Mouse (Mus musculus): ENCODE measurements at regions not wholly inside any gene's neighbourhood (a gene's known extent, or its start where the extent isn't known, plus 50 kb on each side); places are given as distances from the start of the nearest gene placed in this dataset.
"Not testable (repeated sequence)": the region's sequence is repeated elsewhere in the genome, so short reads cannot be mapped to it uniquely, and the experiment has no call there.

- H3K27ac ChIP-seq = no peak overlapping the region
- H3K36me3 ChIP-seq = no peaks in the 10 kb centered on the region
- DNase-seq = no peak
Measured at GRCm38 (mm10) chr6:89169520-89169919, 192.9 kb downstream of the Plxna1 start.

GRCm38 (mm10) chr6:89184920-89185319, 177.5 kb downstream of the Plxna1 start:
- H3K9ac ChIP-seq; H3K36me3 ChIP-seq; H3K4me2 ChIP-seq; H3K9me3 ChIP-seq (replicated peaks); H3K27me3 ChIP-seq; DNase-seq; H3K4me1 ChIP-seq (replicated peaks); H3K4me3 ChIP-seq (replicated peaks); ATAC-seq (ENCODE audit: low read depth); H3K27ac ChIP-seq: not testable (repeated sequence)
- 47% methylated on average over 2 of the region's 7 CpGs for WGBS (ENCODE audit: insufficient replicate concordance)

More at GRCm38 (mm10) chr6:89169520-89169919, 192.9 kb downstream of the Plxna1 start:
- Histone ChIP-seq H3K27me3 (no peaks in the 10 kb centered on the region), H3K4me1 (replicated peaks) (no peaks in the 10 kb centered on the region), H3K4me3 (replicated peaks) (no peak overlapping the region), H3K4me2 (no peak overlapping the region), H3K9ac (no peak overlapping the region), H3K9me3 (replicated peaks) (no peaks in the 10 kb centered on the region)
- no peak for ATAC-seq (ENCODE audit: low read depth)
- WGBS (ENCODE audit: insufficient replicate concordance) = 50% methylated on average over 2 of the region's 2 CpGs

DNA sequence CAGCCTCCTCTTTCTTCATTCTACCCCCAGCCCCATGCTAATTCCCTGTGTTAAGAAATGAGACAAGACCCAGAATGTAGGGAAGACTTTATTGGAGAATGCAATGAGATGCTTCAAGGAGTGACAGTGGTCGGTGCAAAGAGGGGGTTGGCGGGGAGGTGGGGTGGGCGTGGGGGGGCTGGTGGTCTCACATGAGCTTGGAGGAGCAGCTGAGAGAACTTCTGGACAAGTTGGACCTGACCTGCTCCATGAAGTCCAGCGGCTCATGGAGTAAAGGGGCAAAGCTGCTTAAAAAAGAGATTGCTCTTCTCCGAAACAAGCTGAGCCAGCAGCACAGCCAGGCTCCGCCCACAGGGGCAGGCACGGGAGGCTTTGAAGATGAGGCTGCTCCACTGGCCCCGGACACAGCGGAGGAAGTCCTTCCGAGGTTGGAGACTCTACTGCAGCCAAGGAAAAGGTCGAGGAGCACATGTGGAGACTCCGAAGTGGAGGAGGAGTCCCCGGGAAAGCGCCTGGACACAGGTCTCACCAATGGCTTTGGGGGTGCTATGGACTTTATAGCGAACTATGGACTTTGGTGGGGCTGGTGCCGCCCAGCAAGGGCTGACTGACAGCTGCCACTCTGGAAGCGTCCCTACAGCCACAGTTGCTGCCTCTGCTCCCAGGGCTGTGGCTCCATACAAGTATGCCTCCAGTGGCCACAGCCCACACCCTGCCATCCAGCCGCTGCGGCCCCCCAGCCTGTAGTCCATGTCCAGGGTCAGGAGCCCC, 161.7 kb downstream of the Plxna1 start:
- not testable (repeated sequence) for H3K27me3 ChIP-seq; H3K36me3 ChIP-seq; H3K27ac ChIP-seq; H3K4me1 ChIP-seq (replicated peaks); H3K4me3 ChIP-seq (replicated peaks); DNase-seq; H3K9me3 ChIP-seq (replicated peaks); H3K9ac ChIP-seq; ATAC-seq (ENCODE audit: low read depth)
- H3K4me2 ChIP-seq = 0 out of 2 replicates have a peak overlapping the region, but pooled peaks have one; percentile 19
- WGBS (ENCODE audit: insufficient replicate concordance) = 15% methylated on average over 19 of the region's 19 CpGs

DNA sequence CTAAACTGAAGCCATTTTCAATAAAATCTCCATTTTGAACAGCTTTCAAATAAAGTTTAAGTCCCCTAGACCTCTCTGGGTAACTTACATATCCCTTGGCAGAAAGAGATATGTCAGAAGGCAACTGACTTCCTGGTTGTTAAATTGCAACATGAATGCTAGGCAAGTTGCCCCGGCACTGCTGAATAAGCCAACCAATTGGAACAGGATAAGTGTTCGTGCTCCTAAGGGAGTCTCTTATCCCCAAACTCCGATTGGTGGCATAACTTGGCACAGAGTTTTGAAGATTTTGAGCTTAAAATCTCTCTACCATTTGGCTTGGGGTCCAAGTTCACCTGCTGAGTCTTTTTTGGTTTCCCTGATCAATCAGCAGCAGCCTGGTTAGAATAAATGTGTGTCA, 147.4 kb downstream of the Plxna1 start:
- no peak for DNase-seq
- no peaks in the 10 kb centered on the region for H3K9me3 ChIP-seq (replicated peaks)
- WGBS (ENCODE audit: insufficient replicate concordance) = 53% methylated on average over 3 of the region's 3 CpGs

GRCm38 (mm10) chr6:89235416-89236075, 126.9 kb downstream of the Plxna1 start:
- ATAC-seq (ENCODE audit: low read depth) (no peak), DNase-seq (no peak)
- Histone ChIP-seq H3K9me3 (replicated peaks) (no peaks in the 10 kb centered on the region), H3K27ac (no peak overlapping the region), H3K27me3 (peaks cover 11% of the 10 kb centered on the region; the same call in 1 of the 2 replicates), H3K4me3 (replicated peaks) (no peak overlapping the region), H3K36me3 (no peaks in the 10 kb centered on the region), H3K4me2 (no peak overlapping the region), H3K4me1 (replicated peaks) (no peaks in the 10 kb centered on the region), H3K9ac (no peak overlapping the region)
- WGBS (ENCODE audit: insufficient replicate concordance) = 35% methylated on average over 27 of the region's 27 CpGs

More for the DNA sequence above, 147.4 kb downstream of the Plxna1 start:
- Histone ChIP-seq H3K36me3 (no peaks in the 10 kb centered on the region), H3K4me3 (replicated peaks) (no peak overlapping the region), H3K27me3 (no peaks in the 10 kb centered on the region), H3K27ac (no peak overlapping the region), H3K4me2 (no peak overlapping the region), H3K4me1 (replicated peaks) (no peaks in the 10 kb centered on the region), H3K9ac (no peak overlapping the region)
- no peak for ATAC-seq (ENCODE audit: low read depth)

DNA sequence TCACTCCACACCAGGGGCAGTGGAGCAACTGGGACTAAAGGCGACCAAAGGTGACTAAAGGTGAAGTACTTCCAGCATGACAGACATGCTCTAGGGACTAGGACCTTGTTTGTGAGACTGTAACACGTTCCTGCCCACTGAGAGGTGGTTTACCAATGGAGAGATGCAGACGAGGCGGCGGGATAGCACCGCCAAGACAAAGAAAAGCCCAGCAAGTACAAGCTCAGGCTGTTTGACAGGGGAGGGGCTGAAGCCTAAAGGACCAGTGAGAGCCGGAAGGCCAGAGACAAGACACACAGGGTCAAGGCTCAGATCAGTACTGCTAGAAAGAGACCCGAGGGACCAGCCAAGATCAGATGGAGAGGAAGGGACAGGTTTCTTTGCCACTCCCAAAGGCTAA, 126.2 kb downstream of the Plxna1 start:
- DNase-seq = no peak
- H3K9ac ChIP-seq = no peak overlapping the region

DNA sequence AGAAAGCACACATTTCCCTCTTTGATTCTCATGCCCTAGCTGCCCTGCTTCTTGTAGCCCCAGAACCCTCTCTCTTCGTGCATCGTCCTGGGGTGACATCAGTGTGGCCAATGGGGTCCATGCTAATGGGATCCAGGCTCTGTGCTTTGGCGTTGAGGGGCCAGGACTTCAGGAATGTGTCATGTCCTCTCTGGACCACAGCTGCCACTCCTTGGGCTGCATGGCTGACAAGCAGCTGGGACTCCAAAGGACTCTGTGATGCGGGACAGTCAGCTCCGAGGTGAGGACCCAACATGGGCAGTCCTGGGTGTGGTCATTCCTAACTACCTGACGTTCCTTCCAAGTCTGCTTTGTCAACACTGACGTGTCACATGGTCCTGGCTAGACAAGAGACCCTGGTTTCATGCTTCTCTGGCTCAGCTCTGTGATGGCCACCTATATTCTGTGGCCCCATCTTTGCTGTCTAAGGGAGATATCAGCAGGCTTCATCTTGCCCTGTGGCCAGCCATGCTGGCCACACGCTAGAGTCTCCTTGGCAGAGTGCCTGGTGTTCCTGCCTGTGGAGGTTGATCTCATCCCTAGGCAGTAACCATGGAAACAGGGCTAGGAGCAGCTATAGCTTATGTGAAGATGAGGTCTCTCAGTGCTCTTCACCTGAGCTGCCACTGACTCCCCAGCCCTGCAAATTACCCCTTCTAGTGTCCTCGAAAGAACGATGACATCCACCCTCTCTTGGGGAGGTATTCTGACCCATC, 125.4 kb downstream of the Plxna1 start:
- ATAC-seq (ENCODE audit: low read depth) (no peak), DNase-seq (no peak)
- Histone ChIP-seq H3K9me3 (replicated peaks) (no peaks in the 10 kb centered on the region), H3K4me3 (replicated peaks) (no peak overlapping the region), H3K4me1 (replicated peaks) (no peaks in the 10 kb centered on the region), H3K27me3 (peaks cover 11% of the 10 kb centered on the region; the same call in 1 of the 2 replicates), H3K9ac (no peak overlapping the region), H3K36me3 (no peaks in the 10 kb centered on the region), H3K4me2 (no peak overlapping the region), H3K27ac (no peak overlapping the region)
- WGBS (ENCODE audit: insufficient replicate concordance) = 62% methylated on average over 10 of the region's 10 CpGs

More for the DNA sequence above, 126.2 kb downstream of the Plxna1 start:
- peaks cover 11% of the 10 kb centered on the region; the same call in 1 of the 2 replicates for H3K27me3 ChIP-seq
- WGBS (ENCODE audit: insufficient replicate concordance) = 22% methylated on average over 8 of the region's 8 CpGs
- H3K27ac ChIP-seq = no peak overlapping the region
- no peak overlapping the region for H3K4me3 ChIP-seq (replicated peaks)
- no peak for ATAC-seq (ENCODE audit: low read depth)
- H3K36me3 ChIP-seq = no peaks in the 10 kb centered on the region
- H3K4me1 ChIP-seq (replicated peaks) = no peaks in the 10 kb centered on the region
- no peak overlapping the region for H3K4me2 ChIP-seq
- no peaks in the 10 kb centered on the region for H3K9me3 ChIP-seq (replicated peaks)

DNA sequence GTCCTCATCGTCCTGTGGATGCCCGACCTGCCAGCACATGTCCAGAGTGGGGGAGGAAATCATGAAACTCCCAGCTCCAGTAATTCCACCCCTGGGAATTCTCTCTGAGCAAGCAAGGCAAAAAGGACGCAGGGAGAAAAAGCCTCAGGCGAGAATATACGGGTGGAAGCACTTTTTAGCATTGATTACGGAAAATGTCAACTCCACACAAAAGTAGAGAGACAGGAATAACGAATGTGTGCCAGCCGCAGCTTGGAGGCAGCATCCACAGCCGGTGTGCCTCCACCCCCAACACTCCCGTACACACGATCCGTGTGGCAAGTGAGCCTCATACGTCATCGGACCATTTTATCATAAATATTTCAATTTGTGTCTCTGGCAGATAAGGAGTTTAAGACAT, 123.5 kb downstream of the Plxna1 start:
- H3K27ac ChIP-seq = no peak overlapping the region
- H3K9me3 ChIP-seq (replicated peaks) = no peaks in the 10 kb centered on the region
- H3K4me2 ChIP-seq = no peak overlapping the region
- DNase-seq (no peak), ATAC-seq (ENCODE audit: low read depth) (no peak)
- no peak overlapping the region for H3K9ac ChIP-seq
- peaks cover 11% of the 10 kb centered on the region; the same call in 1 of the 2 replicates for H3K27me3 ChIP-seq
- H3K4me1 ChIP-seq (replicated peaks) = no peaks in the 10 kb centered on the region
- H3K4me3 ChIP-seq (replicated peaks) = no peak overlapping the region
- H3K36me3 ChIP-seq = no peaks in the 10 kb centered on the region
- 65% methylated on average over 14 of the region's 14 CpGs for WGBS (ENCODE audit: insufficient replicate concordance)

GRCm38 (mm10) chr6:89239511-89239910, 122.9 kb downstream of the Plxna1 start:
- WGBS (ENCODE audit: insufficient replicate concordance) = 48% methylated on average over 8 of the region's 8 CpGs
- no peak overlapping the region for H3K4me3 ChIP-seq (replicated peaks)
- H3K27ac ChIP-seq = no peak overlapping the region
- H3K9me3 ChIP-seq (replicated peaks) = no peaks in the 10 kb centered on the region
- H3K36me3 ChIP-seq = no peaks in the 10 kb centered on the region
- DNase-seq (no peak), ATAC-seq (ENCODE audit: low read depth) (no peak)
- H3K4me2 ChIP-seq = no peak overlapping the region
- no peak overlapping the region for H3K9ac ChIP-seq
- H3K4me1 ChIP-seq (replicated peaks) = no peaks in the 10 kb centered on the region
- peaks cover 11% of the 10 kb centered on the region; the same call in 1 of the 2 replicates for H3K27me3 ChIP-seq

DNA sequence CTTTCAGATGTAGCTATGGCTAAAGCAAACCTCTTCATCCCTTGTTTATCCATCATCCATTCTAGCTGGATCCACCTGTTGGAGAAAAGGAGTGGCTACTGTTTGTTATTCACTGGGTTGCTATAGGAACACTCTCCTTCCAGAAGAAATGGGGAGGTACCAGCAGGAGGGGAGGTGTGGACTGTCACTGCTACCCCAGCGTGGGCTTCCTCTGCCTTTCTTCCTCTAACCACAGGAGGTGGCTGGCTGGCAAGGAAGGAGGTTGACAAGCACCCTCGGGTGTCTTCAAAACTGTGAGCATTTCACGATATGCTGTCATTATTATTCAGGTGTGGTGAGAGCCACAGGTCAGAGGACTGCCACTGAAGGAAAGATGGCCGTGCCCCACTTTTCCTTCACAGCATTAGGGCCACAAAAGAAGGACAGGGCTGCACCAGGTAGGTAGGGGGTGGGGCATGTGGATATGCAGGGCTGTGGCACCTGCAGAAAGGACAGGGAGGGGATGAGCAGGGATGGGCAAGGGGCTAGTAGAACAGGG, 122.2 kb downstream of the Plxna1 start:
- ATAC-seq (ENCODE audit: low read depth) (no peak), DNase-seq (no peak)
- Histone ChIP-seq H3K9ac (no peak overlapping the region), H3K27ac (no peak overlapping the region), H3K4me1 (replicated peaks) (no peaks in the 10 kb centered on the region), H3K4me3 (replicated peaks) (no peak overlapping the region), H3K27me3 (peaks cover 11% of the 10 kb centered on the region; the same call in 1 of the 2 replicates), H3K36me3 (no peaks in the 10 kb centered on the region), H3K4me2 (no peak overlapping the region), H3K9me3 (replicated peaks) (no peaks in the 10 kb centered on the region)
- WGBS (ENCODE audit: insufficient replicate concordance) = 18% methylated on average over 4 of the region's 4 CpGs

Measured in liver, embryonic 13.5 days (tissue).